Mouse (Mus musculus): ENCODE measurements around the gene Klrg2.

Klrg2 gene

GRCm38 (mm10) chr6:38627486-38627885 is 9.6 kb downstream of the Klrg2 start:
- DNase-seq, result no peak

GRCm38 (mm10) chr6:38627081-38627480 is 10.0 kb downstream of the Klrg2 start:
- no peak for DNase-seq

- no peak for DNase-seq
Observed at GRCm38 (mm10) chr6:38626086-38626485, 11.0 kb downstream of the Klrg2 start.

GRCm38 (mm10) chr6:38624439-38624838 is 12.6 kb downstream of the Klrg2 start:
- no peak for DNase-seq

GRCm38 (mm10) chr6:38623457-38623856 is 13.6 kb downstream of the Klrg2 start:
- DNase-seq, result no peak

GRCm38 (mm10) chr6:38622406-38622805 is 14.6 kb downstream of the Klrg2 start:
- no peak for DNase-seq

- DNase-seq, result no peak
Observed at GRCm38 (mm10) chr6:38609892-38610291, 27.1 kb downstream of the Klrg2 start.

GRCm38 (mm10) chr6:38597481-38597880 is 39.6 kb downstream of the Klrg2 start:
- DNase-seq, result no peak

GRCm38 (mm10) chr6:38581711-38582110 is 55.3 kb downstream of the Klrg2 start:
- DNase-seq, result no peak

- DNase-seq, result no peak
Observed at GRCm38 (mm10) chr6:38580112-38580857, 56.8 kb downstream of the Klrg2 start.

GRCm38 (mm10) chr6:38576096-38576495 is 60.9 kb downstream of the Klrg2 start:
- DNase-seq, result no peak
